Mouse (Mus musculus) yolk sac, embryonic 10.5 days (tissue): ENCODE results near the gene Sema3d.
A peak's percentile ranks its signal among the peaks of the same experiment; 100 is the strongest.

Experiments
- DNase-seq: peaks from one replicate; pipeline ENCODE4 v3.0.0-alpha.2; 2017; ENCODE audit warnings: low spot score

The Sema3d gene

GRCm38 (mm10) chr5:12383133-12383959 is at the start of gene Sema3d:
TSS of gene Sema3d (plus strand) at chr5:12383385.
- DNase-seq, result peak; percentile 46

GRCm38 (mm10) chr5:12377261-12377660 is 5.9 kb upstream of the Sema3d start:
- no peak for DNase-seq

- DNase-seq, result no peak
Measured at GRCm38 (mm10) chr5:12378900-12379299, 4.3 kb upstream of the Sema3d start.

- no peak for DNase-seq
Measured at GRCm38 (mm10) chr5:12382010-12382409, 1.2 kb upstream of the Sema3d start.

- no peak for DNase-seq
Measured at GRCm38 (mm10) chr5:12383960-12384285, 738 bp downstream of the Sema3d start.

GRCm38 (mm10) chr5:12392667-12393066 is 9.5 kb downstream of the Sema3d start:
- no peak for DNase-seq

GRCm38 (mm10) chr5:12399271-12399670 is 16.1 kb downstream of the Sema3d start:
- no peak for DNase-seq

- DNase-seq, result no peak
Measured at GRCm38 (mm10) chr5:12404229-12404628, 21.0 kb downstream of the Sema3d start.

GRCm38 (mm10) chr5:12412595-12412994 is 29.4 kb downstream of the Sema3d start:
- DNase-seq, result no peak

- DNase-seq, result no peak
Measured at GRCm38 (mm10) chr5:12423264-12423663, 40.1 kb downstream of the Sema3d start.

- DNase-seq, result no peak
Measured at GRCm38 (mm10) chr5:12441737-12442136, 58.6 kb downstream of the Sema3d start.

- DNase-seq, result no peak
Measured at GRCm38 (mm10) chr5:12442176-12443105, 59.3 kb downstream of the Sema3d start.

- no peak for DNase-seq
Measured at GRCm38 (mm10) chr5:12451089-12451488, 67.9 kb downstream of the Sema3d start.

- no peak for DNase-seq
Measured at GRCm38 (mm10) chr5:12454946-12455345, 71.8 kb downstream of the Sema3d start.

- no peak for DNase-seq
Measured at GRCm38 (mm10) chr5:12457509-12457908, 74.3 kb downstream of the Sema3d start.

- DNase-seq, result no peak
Measured at GRCm38 (mm10) chr5:12467568-12468336, 84.6 kb downstream of the Sema3d start.

- no peak for DNase-seq
Measured at GRCm38 (mm10) chr5:12474904-12475638, 91.9 kb downstream of the Sema3d start.

GRCm38 (mm10) chr5:12475639-12475916 is 92.4 kb downstream of the Sema3d start:
- no peak for DNase-seq

- no peak for DNase-seq
Measured at GRCm38 (mm10) chr5:12487926-12488325, 104.7 kb downstream of the Sema3d start.

- DNase-seq, result no peak
Measured at GRCm38 (mm10) chr5:12491704-12492103, 108.5 kb downstream of the Sema3d start.

- no peak for DNase-seq
Measured at GRCm38 (mm10) chr5:12498227-12498928, 115.2 kb downstream of the Sema3d start.
